Mouse (Mus musculus) MEL-GATA-1-ER (cell line): ENCODE data around the gene 9930111J21Rik2.
"Not testable (repeated sequence)": the region's sequence is repeated elsewhere in the genome, so short reads cannot be mapped to it uniquely, and the experiment has no call there.

Source experiments
- DNase-seq: peaks from one replicate; pipeline ENCODE4 v3.0.0-alpha.2; 2012; ENCODE audit warnings: low read depth; ENCODE audit errors: extremely low read depth

9930111J21Rik2 gene

DNA sequence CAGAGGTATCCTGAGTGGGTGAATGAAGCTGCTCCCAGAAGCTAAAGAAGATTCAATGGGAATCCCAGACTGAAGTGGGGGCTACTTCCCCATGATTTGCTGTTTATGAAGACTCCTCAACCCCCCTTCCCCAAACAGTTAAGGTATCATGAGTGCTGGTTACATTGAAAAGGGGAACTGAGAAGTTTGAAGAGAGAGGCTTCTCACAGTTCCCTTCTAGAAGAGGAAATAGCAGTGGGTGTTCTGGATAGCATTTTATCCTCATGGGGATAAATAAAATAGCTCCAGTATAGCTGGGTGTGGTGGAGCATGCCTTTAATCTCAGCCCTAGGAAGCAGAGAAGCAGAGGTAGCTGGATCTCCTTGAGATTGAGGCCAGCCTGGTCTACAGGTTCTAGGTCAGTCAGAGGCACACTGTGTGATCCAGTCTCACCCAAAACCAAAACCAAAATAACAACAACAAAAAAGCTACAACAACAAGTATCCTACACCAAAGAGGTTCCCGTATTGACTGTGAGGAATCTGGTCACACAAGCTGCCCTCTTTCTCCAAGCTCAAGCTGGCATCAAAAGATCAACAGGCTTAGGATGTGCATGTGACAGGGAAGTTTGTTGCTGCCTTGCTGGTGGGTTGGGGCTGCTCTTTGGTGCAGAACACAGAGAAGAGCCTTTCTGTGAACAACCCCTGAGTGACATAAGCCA is 72.7 kb downstream of the 9930111J21Rik2 start, which contains the start of gene Olfr56:
TSS of gene Olfr56 (plus strand) at position 650 of the 700 bp plus-strand sequence.
- not testable (repeated sequence) for DNase-seq

DNA sequence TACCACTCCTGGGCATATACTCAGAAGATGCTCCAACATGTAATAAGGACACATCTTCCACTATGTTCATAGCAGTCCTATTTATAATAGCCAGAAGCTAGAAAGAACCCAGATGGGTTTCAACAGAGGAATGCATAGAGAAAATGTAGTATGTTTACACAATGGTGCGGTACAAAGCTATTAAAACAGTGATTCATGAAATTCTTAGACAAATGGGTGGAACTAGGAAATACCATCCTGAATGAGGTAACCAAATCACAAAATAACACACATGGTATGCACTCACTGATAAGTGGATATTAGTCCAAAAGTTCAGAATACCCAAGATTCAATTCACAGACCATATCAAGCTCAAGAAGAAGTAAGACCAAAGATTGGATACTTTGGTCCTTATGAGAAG is 76.4 kb downstream of the 9930111J21Rik2 start:
- not testable (repeated sequence) for DNase-seq
